8 mouse cellular contexts compared by ENCODE assay signal in genomic region chr5:73338832-73339163, GRCm38 (mm10). TPM values are rescaled to one million over a fixed set of nuclear protein-coding genes. Genes with fewer than 3 reads are reported as not detected.
A peak's percentile ranks its signal among the peaks of the same experiment; 100 is the strongest.
DNase-seq lines count a peak whose midpoint lies in the region; ATAC-seq and TF ChIP-seq lines count a peak whose summit lies in the region.

No protein-coding gene starts in this region.

- WGBS in heart, adult 2 months = 53% methylated on average over 14 of the region's 14 CpGs
- 40% methylated on average over 14 of the region's 14 CpGs for WGBS in forebrain, embryonic 10.5 days
- 63% methylated on average over 14 of the region's 14 CpGs for WGBS in liver, embryonic 12.5 days (ENCODE audit: insufficient replicate concordance)

- H3K79me2 ChIP-seq in heart, adult 2 months (replicated peaks; ENCODE audit: control insufficient read depth, insufficient read depth, low read length) = no peaks in the 10 kb centered on the region
- no peaks in the 10 kb centered on the region for H3K79me2 ChIP-seq in CH12.LX (replicated peaks; ENCODE audit: control insufficient read depth, extremely low read depth, insufficient read depth, poor library complexity, severe bottlenecking)

- no peak for TF ChIP-seq POLR2A in heart, adult 2 months (IDR thresholded peaks at IDR 0.05; ENCODE audit: insufficient read depth, low read depth, low read length)
- TF ChIP-seq POLR2A in CH12.LX (IDR thresholded peaks at IDR 0.05; ENCODE audit: low read depth, low read length) = no peak

- no peak for TF ChIP-seq RAD21 in CH12.LX (IDR thresholded peaks at IDR 0.05; ENCODE audit: low read depth, low read length)

- H3K9me3 ChIP-seq in CH12.LX (replicated peaks; ENCODE audit: low read length) = no peaks in the 10 kb centered on the region
- H3K9me3 ChIP-seq in forebrain, embryonic 10.5 days = no peaks in the 10 kb centered on the region
- no peaks in the 10 kb centered on the region for H3K9me3 ChIP-seq in liver, embryonic 12.5 days (replicated peaks)

- no peaks in the 10 kb centered on the region for H3K4me1 ChIP-seq in heart, adult 2 months (ENCODE audit: control insufficient read depth, insufficient read depth, low read length)
- peaks cover 30 to 46% of the 10 kb centered on the region in 2 experiments for H3K4me1 ChIP-seq in CH12.LX (ENCODE audit: control insufficient read depth in 1 of 2, insufficient read depth in 2 of 2)
- peaks cover 22% of the 10 kb centered on the region for H3K4me1 ChIP-seq in forebrain, embryonic 10.5 days
- H3K4me1 ChIP-seq in liver, embryonic 12.5 days = peaks cover 19% of the 10 kb centered on the region

- no peak for TF ChIP-seq CTCF in heart, adult 2 months (IDR thresholded peaks at IDR 0.05)
- no peak for TF ChIP-seq CTCF in CH12.LX (conservative IDR thresholded peaks at IDR 0.05 in 1 of 2, IDR thresholded peaks at IDR 0.05 in 1 of 2; ENCODE audit: low read depth in 2 of 2, low read length in 2 of 2)

- dilution Hi-C loops in CH12.LX (cut with MboI; ENCODE audit: extremely low pct_ligation_motif_present, extremely low pct_unique_long_range_greater_than_20kb, low sequenced_read_pairs) = no loop called here

- peak overlapping the region; percentile 46; the same call in 1 of the 2 replicates for H3K4me3 ChIP-seq in heart, adult 2 months
- H3K4me3 ChIP-seq in CH12.LX (replicated peaks in 1 of 3; ENCODE audit: low read depth in 2 of 3, low read length in 2 of 3, poor library complexity in 1 of 3) = peak overlapping the region in 1 of 3 experiments; percentile 65
- H3K4me3 ChIP-seq in forebrain, embryonic 10.5 days = peak overlapping the region; percentile 76
- H3K4me3 ChIP-seq in liver, embryonic 12.5 days = peak overlapping the region; percentile 61

- no peak overlapping the region for H3K9ac ChIP-seq in heart, adult 2 months (ENCODE audit: low read depth, low read length)
- H3K9ac ChIP-seq in CH12.LX (ENCODE audit: insufficient read depth, low read depth) = peak overlapping the region; percentile 73; the same call in 1 of the 2 replicates
- H3K9ac ChIP-seq in liver, embryonic 12.5 days = peak overlapping the region; percentile 68; the same call in 1 of the 2 replicates

- intact Hi-C loops in heart, adult 2 months (cut with DNase I) = no loop called here
- intact Hi-C loops in heart, postnatal 14 days (cut with DNase I) = no loop called here

- peak overlapping the region; percentile 65 for H3K4me2 ChIP-seq in CH12.LX (ENCODE audit: insufficient read depth, low read depth, poor library complexity, severe bottlenecking)
- peak overlapping the region; percentile 88 for H3K4me2 ChIP-seq in liver, embryonic 12.5 days

- H3K27ac ChIP-seq in heart, adult 2 months = no peak overlapping the region
- no peak overlapping the region for H3K27ac ChIP-seq in CH12.LX (ENCODE audit: insufficient read depth, low read depth)
- H3K27ac ChIP-seq in forebrain, embryonic 10.5 days = peak overlapping the region; percentile 87
- no peak overlapping the region for H3K27ac ChIP-seq in liver, embryonic 12.5 days

- ATAC-seq in liver, embryonic 12.5 days = 0 out of 2 replicates have a peak, but pooled peaks have one; percentile 25

- in situ Hi-C loops in CH12.LX (cut with MboI; ENCODE audit: low pct_ligation_motif_present, low pct_unique_long_range_greater_than_20kb, low sequenced_read_pairs) = no loop called here

- no peaks in the 10 kb centered on the region for H3K36me3 ChIP-seq in heart, adult 2 months (ENCODE audit: control insufficient read depth, insufficient read depth, low read length)
- H3K36me3 ChIP-seq in CH12.LX (replicated peaks in 1 of 2; ENCODE audit: control insufficient read depth in 1 of 2, insufficient read depth in 1 of 2, low read length in 1 of 2) = no peaks in the 10 kb centered on the region
- H3K36me3 ChIP-seq in forebrain, embryonic 10.5 days (replicated peaks) = no peaks in the 10 kb centered on the region
- H3K36me3 ChIP-seq in liver, embryonic 12.5 days = no peaks in the 10 kb centered on the region

- no peak for TF ChIP-seq EP300 in heart, adult 2 months (IDR thresholded peaks at IDR 0.05; ENCODE audit: insufficient read depth, low read depth, low read length)
- no peak for TF ChIP-seq EP300 in CH12.LX (IDR thresholded peaks at IDR 0.05; ENCODE audit: low read length)

- H3K27me3 ChIP-seq in heart, adult 2 months (ENCODE audit: control insufficient read depth, insufficient read depth, low read length) = no peaks in the 10 kb centered on the region
- no peaks in the 10 kb centered on the region for H3K27me3 ChIP-seq in CH12.LX (replicated peaks)
- peaks cover 22% of the 10 kb centered on the region for H3K27me3 ChIP-seq in forebrain, embryonic 10.5 days (ENCODE audit: poor library complexity, severe bottlenecking)
- peaks cover 66% of the 10 kb centered on the region for H3K27me3 ChIP-seq in liver, embryonic 12.5 days (replicated peaks)

- DNase-seq in heart, adult 2 months = no peak
- DNase-seq in heart, postnatal 14 days = no peak
- no peak for DNase-seq in CH12.LX (ENCODE audit: extremely low read depth)
- DNase-seq in forebrain, embryonic 10.5 days (ENCODE audit: extremely low spot score, low spot score) = peak; percentile 26
- no peak for DNase-seq in ovary, adult 18-20 months (ENCODE audit: low spot score)
- DNase-seq in layer of hippocampus, adult 9-11 months = no peak
- DNase-seq in ovary, postnatal 36 days (ENCODE audit: low spot score) = no peak

TF ChIP-seq in CH12.LX, 34 proteins besides CTCF, POLR2A, EP300 and RAD21:
- TF ChIP-seq TCF12 (IDR thresholded peaks at IDR 0.05; ENCODE audit: low read depth, low read length) = no peak
- no peak for TF ChIP-seq JUN (IDR thresholded peaks at IDR 0.05; ENCODE audit: insufficient read depth, low read depth, low read length)
- no peak for TF ChIP-seq CHD1 (IDR thresholded peaks at IDR 0.05; ENCODE audit: low read depth, low read length)
- TF ChIP-seq ZC3H11A (IDR thresholded peaks at IDR 0.05; ENCODE audit: low read depth, low read length) = no peak
- no peak for TF ChIP-seq MYC (IDR thresholded peaks at IDR 0.05; ENCODE audit: low read depth, low read length)
- no peak for TF ChIP-seq UBTF (IDR thresholded peaks at IDR 0.05; ENCODE audit: low read depth, low read length)
- no peak for TF ChIP-seq GABPA (IDR thresholded peaks at IDR 0.05; ENCODE audit: insufficient replicate concordance, low read depth, low read length)

RNA-seq across cellular contexts. Expression of gene Ociad2, which starts 2.0 kb away (rescaled TPM):
- 10 to 100 TPM in 1 of 2 experiments, 1 to 10 TPM in 1; 9.0 to 10.5 TPM for total RNA-seq in heart, adult 2 months (2021)
- 1.6 and 4.8 TPM in 2 replicates for polyA plus RNA-seq in heart, adult 2 months (2012; rRNA removed)
- total RNA-seq in heart, postnatal 14 days (2021) = 1 to 10 TPM; 6.7 to 8.6 TPM
- total RNA-seq in CH12.LX (2012; rRNA removed) = 5.3 and 6.3 TPM in 2 replicates
- 1.9 and 2.3 TPM in 2 replicates for total RNA-seq in CH12.LX (2014; rRNA removed)
- polyA plus RNA-seq in CH12.LX (2012; ENCODE audit: insufficient read length, low read depth) = 3.2 and 4.4 TPM in 2 replicates
- 8.7 and 9.8 TPM in 2 replicates for polyA plus RNA-seq in forebrain, embryonic 10.5 days (2016; fragmentation: Nextera tagmentation; extraction: Ambion mirVana)
- polyA plus RNA-seq in liver, embryonic 12.5 days (2016; fragmentation: Nextera tagmentation; extraction: Ambion mirVana) = 4.7 and 4.9 TPM in 2 replicates

RNA-seq across cellular contexts. Expression of gene Ociad1, which starts 46.2 kb away (rescaled TPM):
- 100 to 1,000 TPM; 232 to 249 TPM for total RNA-seq in heart, adult 2 months (2021)
- 83.4 and 133 TPM in 2 replicates for polyA plus RNA-seq in heart, adult 2 months (2012; rRNA removed)
- total RNA-seq in heart, postnatal 14 days (2021) = 100 to 1,000 TPM; 239 to 245 TPM
- total RNA-seq in CH12.LX (2012; rRNA removed) (153 and 164 TPM in 2 replicates), CH12.LX (2014; rRNA removed) (292 and 359 TPM in 2 replicates)
- 285 and 329 TPM in 2 replicates for polyA plus RNA-seq in CH12.LX (2012; ENCODE audit: insufficient read length, low read depth)
- polyA plus RNA-seq in forebrain, embryonic 10.5 days (2016; fragmentation: Nextera tagmentation; extraction: Ambion mirVana) = 161 and 163 TPM in 2 replicates
- 154 and 159 TPM in 2 replicates for polyA plus RNA-seq in liver, embryonic 12.5 days (2016; fragmentation: Nextera tagmentation; extraction: Ambion mirVana)
